Comparison of ENCODE assay signal across 16 mouse cellular contexts in the genomic region with DNA sequence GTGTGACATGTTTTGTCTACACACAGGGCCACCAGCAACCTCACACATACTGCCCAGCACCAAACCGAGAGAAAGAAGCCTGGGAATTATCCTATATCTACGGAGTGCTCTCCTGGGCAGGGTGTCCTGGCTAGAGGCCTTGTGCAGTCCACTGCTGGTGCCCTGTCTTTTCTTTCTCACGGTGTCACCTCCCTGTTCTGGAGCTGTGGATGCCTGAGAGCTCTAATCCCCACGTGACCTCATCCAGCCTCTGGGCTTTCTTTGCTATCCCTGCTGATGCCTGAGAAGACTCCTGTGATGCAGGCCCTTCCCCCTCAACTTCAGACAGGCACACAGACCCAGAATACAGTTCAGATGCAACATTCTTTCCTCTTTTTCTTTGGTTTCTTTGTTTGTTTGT. TPM values are rescaled to one million over a fixed set of nuclear protein-coding genes. Genes with fewer than 3 reads are reported as not detected.
A peak's percentile ranks its signal among the peaks of the same experiment; 100 is the strongest.
DNase-seq lines count a peak whose midpoint lies in the region; ATAC-seq and TF ChIP-seq lines count a peak whose summit lies in the region.
"Had no signal": no experiment of that assay in that cellular context is flagged by ENCODE, and none has a peak within 500 bp of the region (broad histone marks: within the 10 kb centered on the region; RNA-seq: fewer than 3 reads in every experiment).

No protein-coding gene starts in this region.

- 27% methylated on average over 4 of the region's 4 CpGs for WGBS in heart, embryonic 12.5 days
- WGBS in midbrain, embryonic 11.5 days, result 24% methylated on average over 4 of the region's 4 CpGs
- WGBS in midbrain, postnatal 0 days, result 23% methylated on average over 4 of the region's 4 CpGs
- WGBS in intestine, embryonic 15.5 days, result 45% methylated on average over 4 of the region's 4 CpGs
- 47% methylated on average over 4 of the region's 4 CpGs for WGBS in stomach, embryonic 14.5 days

- no peak overlapping the region for H3K9ac ChIP-seq in heart, embryonic 12.5 days
- H3K9ac ChIP-seq in midbrain, embryonic 11.5 days (ENCODE audit: low read length), result no peak overlapping the region
- H3K9ac ChIP-seq in midbrain, postnatal 0 days (replicated peaks; ENCODE audit: low read length, poor library complexity, severe bottlenecking), result no peak overlapping the region
- no peak overlapping the region for H3K9ac ChIP-seq in intestine, embryonic 15.5 days
- no peak overlapping the region for H3K9ac ChIP-seq in stomach, embryonic 14.5 days (replicated peaks; ENCODE audit: low read depth, low read length)
- H3K9ac ChIP-seq: midbrain, embryonic 12.5 days had no signal

- H3K36me3 ChIP-seq in heart, embryonic 12.5 days, result no peaks in the 10 kb centered on the region
- H3K36me3 ChIP-seq in midbrain, embryonic 11.5 days (ENCODE audit: control insufficient read depth, insufficient read depth, low read length), result no peaks in the 10 kb centered on the region
- no peaks in the 10 kb centered on the region for H3K36me3 ChIP-seq in midbrain, postnatal 0 days (ENCODE audit: insufficient read depth, low read length)
- H3K36me3 ChIP-seq in intestine, embryonic 15.5 days, result no peaks in the 10 kb centered on the region
- no peaks in the 10 kb centered on the region for H3K36me3 ChIP-seq in stomach, embryonic 14.5 days (ENCODE audit: control insufficient read depth, insufficient read depth, low read length)
- H3K36me3 ChIP-seq: midbrain, embryonic 12.5 days had no signal

- DNase-seq in heart, postnatal 14 days, result no peak
- DNase-seq in midbrain, embryonic 11.5 days (ENCODE audit: low spot score, missing footprints), result no peak
- DNase-seq in midbrain, postnatal 0 days (ENCODE audit: low spot score), result no peak
- DNase-seq in layer of hippocampus, adult 2 months (ENCODE audit: low spot score in 2 of 2), result no peak
- DNase-seq in layer of hippocampus, adult 9-11 months, result no peak
- DNase-seq: adrenal gland, adult 2 months; gastrocnemius, postnatal 14 days; heart, postnatal 10 days; kidney, adult 2 months; lung, adult 18-20 months; right cerebral cortex, postnatal 14 days had no signal

- H3K27ac ChIP-seq in heart, embryonic 12.5 days (ENCODE audit: poor library complexity, severe bottlenecking), result peak overlapping the region; percentile 74
- peak overlapping the region; percentile 16; the same call in 1 of the 2 replicates for H3K27ac ChIP-seq in midbrain, embryonic 11.5 days (ENCODE audit: low read depth, low read length)
- no peak overlapping the region for H3K27ac ChIP-seq in midbrain, postnatal 0 days (ENCODE audit: low read depth, low read length)
- peak overlapping the region; percentile 68 for H3K27ac ChIP-seq in intestine, embryonic 15.5 days
- peak overlapping the region; percentile 62; the same call in 1 of the 2 replicates for H3K27ac ChIP-seq in stomach, embryonic 14.5 days (ENCODE audit: low read length)
- no peak overlapping the region for H3K27ac ChIP-seq in layer of hippocampus, adult 2 months
- H3K27ac ChIP-seq: midbrain, embryonic 12.5 days had no signal

- ATAC-seq in heart, embryonic 12.5 days (ENCODE audit: insufficient number of reproducible peaks, low FRiP score), result 0 out of 2 replicates have a peak, but pooled peaks have one; percentile 25
- ATAC-seq in midbrain, embryonic 11.5 days (ENCODE audit: low FRiP score), result no peak
- no peak for ATAC-seq in midbrain, postnatal 0 days (ENCODE audit: low FRiP score)
- ATAC-seq in intestine, embryonic 15.5 days, result no peak
- no peak for ATAC-seq in stomach, embryonic 14.5 days (ENCODE audit: insufficient number of reproducible peaks, insufficient read depth, low FRiP score, low read depth)
- ATAC-seq: forebrain, embryonic 16.5 days had no signal

- H3K4me3 ChIP-seq in heart, embryonic 12.5 days, result no peak overlapping the region
- H3K4me3 ChIP-seq in midbrain, embryonic 11.5 days (ENCODE audit: low read depth, low read length), result no peak overlapping the region
- no peak overlapping the region for H3K4me3 ChIP-seq in midbrain, postnatal 0 days (ENCODE audit: low read depth, low read length)
- H3K4me3 ChIP-seq in intestine, embryonic 15.5 days (replicated peaks), result no peak overlapping the region
- H3K4me3 ChIP-seq in stomach, embryonic 14.5 days (ENCODE audit: low read depth, low read length), result no peak overlapping the region
- no peak overlapping the region for H3K4me3 ChIP-seq in layer of hippocampus, adult 2 months
- H3K4me3 ChIP-seq: midbrain, embryonic 12.5 days had no signal

- H3K27me3 ChIP-seq in heart, embryonic 12.5 days (replicated peaks), result no peaks in the 10 kb centered on the region
- H3K27me3 ChIP-seq in midbrain, embryonic 11.5 days (ENCODE audit: control insufficient read depth, insufficient read depth, low read length), result no peaks in the 10 kb centered on the region
- H3K27me3 ChIP-seq in midbrain, postnatal 0 days (ENCODE audit: insufficient read depth, low read length), result no peaks in the 10 kb centered on the region
- no peaks in the 10 kb centered on the region for H3K27me3 ChIP-seq in intestine, embryonic 15.5 days (replicated peaks)
- H3K27me3 ChIP-seq in stomach, embryonic 14.5 days (ENCODE audit: control insufficient read depth, insufficient read depth, low read length), result no peaks in the 10 kb centered on the region
- H3K27me3 ChIP-seq: midbrain, embryonic 12.5 days had no signal

- no peak overlapping the region for H3K4me2 ChIP-seq in heart, embryonic 12.5 days
- H3K4me2 ChIP-seq in midbrain, embryonic 11.5 days, result no peak overlapping the region
- no peak overlapping the region for H3K4me2 ChIP-seq in midbrain, postnatal 0 days (ENCODE audit: low read depth, low read length, poor library complexity, severe bottlenecking)
- no peak overlapping the region for H3K4me2 ChIP-seq in intestine, embryonic 15.5 days (replicated peaks)
- H3K4me2 ChIP-seq in stomach, embryonic 14.5 days (replicated peaks; ENCODE audit: low read depth, low read length), result no peak overlapping the region
- H3K4me2 ChIP-seq: midbrain, embryonic 12.5 days had no signal

- intact Hi-C loops in heart, postnatal 14 days (cut with DNase I), result no loop called here

- no peak for TF ChIP-seq CTCF in midbrain, postnatal 0 days (IDR thresholded peaks at IDR 0.05)
- no peak for TF ChIP-seq CTCF in layer of hippocampus, adult 2 months (conservative IDR thresholded peaks at IDR 0.05)

- H3K9me3 ChIP-seq in heart, embryonic 12.5 days (replicated peaks), result 0 out of 2 replicates have a peak, but pooled peaks cover 3% of the 10 kb centered on the region
- H3K9me3 ChIP-seq in midbrain, embryonic 11.5 days (ENCODE audit: control insufficient read depth, low read length), result no peaks in the 10 kb centered on the region
- no peaks in the 10 kb centered on the region for H3K9me3 ChIP-seq in midbrain, postnatal 0 days (ENCODE audit: low read length)
- no peaks in the 10 kb centered on the region for H3K9me3 ChIP-seq in intestine, embryonic 15.5 days
- H3K9me3 ChIP-seq in stomach, embryonic 14.5 days (ENCODE audit: control insufficient read depth, low read depth, low read length), result no peaks in the 10 kb centered on the region

- peaks cover 22% of the 10 kb centered on the region for H3K4me1 ChIP-seq in heart, embryonic 12.5 days (replicated peaks)
- peaks cover 6% of the 10 kb centered on the region; the same call in 1 of the 2 replicates for H3K4me1 ChIP-seq in midbrain, embryonic 11.5 days (ENCODE audit: control insufficient read depth, insufficient read depth, low read length)
- H3K4me1 ChIP-seq in midbrain, postnatal 0 days (ENCODE audit: insufficient read depth, low read length), result no peaks in the 10 kb centered on the region
- peaks cover 18% of the 10 kb centered on the region for H3K4me1 ChIP-seq in intestine, embryonic 15.5 days (replicated peaks)
- H3K4me1 ChIP-seq in stomach, embryonic 14.5 days (ENCODE audit: control insufficient read depth, insufficient read depth, low read length), result peaks cover 13% of the 10 kb centered on the region; the same call in 1 of the 2 replicates

RNA-seq across cellular contexts. Expression of a gene that starts 4.4 kb away (rescaled TPM):
- 69.3 and 70.9 TPM in 2 replicates for polyA plus RNA-seq in heart, embryonic 12.5 days (2016; fragmentation: Nextera tagmentation; extraction: Ambion mirVana)
- total RNA-seq in heart, postnatal 14 days (2021), result 10 to 100 TPM; 82.5 to 86.3 TPM
- 52.3 and 53.6 TPM in 2 replicates for polyA plus RNA-seq in midbrain, embryonic 11.5 days (2014; fragmentation: Nextera tagmentation; extraction: Ambion mirVana)
- 47.8 and 57.0 TPM in 2 replicates for total RNA-seq in midbrain, postnatal 0 days (2014; rRNA removed)
- 40.0 and 43.1 TPM in 2 replicates for polyA plus RNA-seq in midbrain, postnatal 0 days (2015; fragmentation: Nextera tagmentation; extraction: Ambion mirVana)
- 34.6 and 35.4 TPM in 2 replicates for polyA plus RNA-seq in intestine, embryonic 15.5 days (2015; fragmentation: Nextera tagmentation; extraction: Ambion mirVana)
- 58.9 and 60.5 TPM in 2 replicates for polyA plus RNA-seq in stomach, embryonic 14.5 days (2014; fragmentation: Nextera tagmentation; extraction: Ambion mirVana)
- 10 to 100 TPM; 87.9 to 88.1 TPM for total RNA-seq in layer of hippocampus, adult 2 months (2021)

Comparison
In these comparisons a context has a peak if more than half of its experiments do, and no peak if none do; other contexts are left out.
1. H3K27ac ChIP-seq: peak in heart, embryonic 12.5 days (single experiment), midbrain, embryonic 11.5 days (single experiment), intestine, embryonic 15.5 days (single experiment) and stomach, embryonic 14.5 days (single experiment); none in midbrain, postnatal 0 days (single experiment) and layer of hippocampus, adult 2 months (single experiment).